In genomic region chr11:116091591-116091990, GRCm38 (mm10) we compare ENCODE assay signal across 14 mouse cellular contexts.
"Had no signal": no experiment of that assay in that cellular context is flagged by ENCODE, and none has a peak within 500 bp of the region (broad histone marks: within the 10 kb centered on the region; RNA-seq: fewer than 3 reads in every experiment).

No protein-coding gene starts in this region.

- H3K4me2 ChIP-seq: liver, embryonic 13.5 days; lung, embryonic 14.5 days; midbrain, embryonic 11.5 days had no signal

- H3K27me3 ChIP-seq: liver, embryonic 13.5 days had no signal

- H3K4me3 ChIP-seq: left cerebral cortex, adult 2 months; liver, embryonic 13.5 days had no signal

- H3K36me3 ChIP-seq: liver, embryonic 13.5 days had no signal

- H3K9ac ChIP-seq: liver, embryonic 13.5 days; lung, embryonic 14.5 days had no signal

- ATAC-seq: intestine, postnatal 0 days; lung, postnatal 0 days had no signal

- DNase-seq: kidney, adult 8-10 months; kidney, postnatal 14 days; layer of hippocampus, postnatal 36 days; liver, embryonic 13.5 days; lung, embryonic 14.5 days; midbrain, embryonic 14.5 days; thymus, adult 2 months; thymus, postnatal 14 days; thymus, postnatal 4 days had no signal

- H3K27ac ChIP-seq: left cerebral cortex, adult 2 months; liver, embryonic 13.5 days; macrophage had no signal
